Mouse (Mus musculus) adrenal gland, postnatal 10 days (tissue): ENCODE data around the gene Ppil1. TPM values are rescaled to one million over a fixed set of nuclear protein-coding genes. Genes with fewer than 3 reads are reported as not detected.
A peak's percentile ranks its signal among the peaks of the same experiment; 100 is the strongest.
"Not testable (repeated sequence)": the region's sequence is repeated elsewhere in the genome, so short reads cannot be mapped to it uniquely, and the experiment has no call there.

Experiments used
- DNase-seq: peaks from one replicate; pipeline ENCODE4 v3.0.0; 2021; ENCODE audit warnings: mixed read lengths
- total RNA-seq, 2 experiments: library from RNA; stranded (reverse); gene quantifications; 2 replicates each; pipeline ENCODE4 v1.2.3; 2021

Ppil1 gene
- total RNA-seq, 2 experiments from 2014 or later, result 24.6 to 27.9 TPM

- DNase-seq, result no peak
Measured at GRCm38 (mm10) chr17:29253236-29253635, 10.8 kb downstream of the Ppil1 start.

GRCm38 (mm10) chr17:29251608-29252390 is 12.2 kb downstream of the Ppil1 start:
- peak; percentile 95 for DNase-seq

GRCm38 (mm10) chr17:29251006-29251405 is 13.0 kb downstream of the Ppil1 start:
- not testable (repeated sequence) for DNase-seq

GRCm38 (mm10) chr17:29249512-29249911 is 14.5 kb downstream of the Ppil1 start:
- DNase-seq, result peak; percentile 88

GRCm38 (mm10) chr17:29247881-29248280 is 16.1 kb downstream of the Ppil1 start:
- DNase-seq, result no peak

- peak; percentile 52 for DNase-seq
Measured at GRCm38 (mm10) chr17:29246602-29247001, 17.4 kb downstream of the Ppil1 start.

GRCm38 (mm10) chr17:29245725-29246124 is 18.3 kb downstream of the Ppil1 start:
- DNase-seq, result no peak

- DNase-seq, result no peak
Measured at GRCm38 (mm10) chr17:29244912-29245311, 19.1 kb downstream of the Ppil1 start.

GRCm38 (mm10) chr17:29238421-29238945 is 25.5 kb downstream of the Ppil1 start:
- no peak for DNase-seq

- no peak for DNase-seq
Measured at GRCm38 (mm10) chr17:29237772-29238420, 26.1 kb downstream of the Ppil1 start, which contains the start of gene Cpne5. Gene Cpne5 (minus strand): TSS chr17:29238167.

- no peak for DNase-seq
Measured at GRCm38 (mm10) chr17:29237267-29237771, 26.7 kb downstream of the Ppil1 start.

GRCm38 (mm10) chr17:29236111-29236510 is 27.9 kb downstream of the Ppil1 start:
- no peak for DNase-seq

GRCm38 (mm10) chr17:29231109-29231508 is 32.9 kb downstream of the Ppil1 start:
- DNase-seq, result no peak

GRCm38 (mm10) chr17:29220631-29221030 is 43.4 kb downstream of the Ppil1 start:
- no peak for DNase-seq

GRCm38 (mm10) chr17:29218017-29218416 is 46.0 kb downstream of the Ppil1 start:
- DNase-seq, result no peak

- no peak for DNase-seq
Measured at GRCm38 (mm10) chr17:29216078-29216477, 47.9 kb downstream of the Ppil1 start.

- DNase-seq, result no peak
Measured at GRCm38 (mm10) chr17:29214655-29215054, 49.3 kb downstream of the Ppil1 start.

- no peak for DNase-seq
Measured at GRCm38 (mm10) chr17:29214193-29214456, 49.9 kb downstream of the Ppil1 start.

GRCm38 (mm10) chr17:29213381-29214192 is 50.4 kb downstream of the Ppil1 start:
- no peak for DNase-seq

- no peak for DNase-seq
Measured at GRCm38 (mm10) chr17:29211836-29212235, 52.1 kb downstream of the Ppil1 start.

GRCm38 (mm10) chr17:29210037-29210436 is 53.9 kb downstream of the Ppil1 start:
- no peak for DNase-seq

GRCm38 (mm10) chr17:29206052-29206451 is 57.9 kb downstream of the Ppil1 start:
- no peak for DNase-seq

- DNase-seq, result no peak
Measured at GRCm38 (mm10) chr17:29202604-29203003, 61.4 kb downstream of the Ppil1 start.
